Mouse (Mus musculus): ENCODE results near the gene Mettl7a2. TPM values are rescaled to one million over a fixed set of nuclear protein-coding genes. Genes with fewer than 3 reads are reported as not detected.
"Not testable (repeated sequence)": the region's sequence is repeated elsewhere in the genome, so short reads cannot be mapped to it uniquely, and the experiment has no call there.

The Mettl7a2 gene
- not detected for polyA plus RNA-seq (2017; shearing (Covaris generic))

GRCm38 (mm10) chr15:100352711-100353250, at the start of gene Mettl7a2, which contains the start of gene Methig1:
Gene Mettl7a2, plus strand, starts transcription at chr15:100353200.
Gene Methig1, plus strand, starts transcription at chr15:100353149.
- no peak for ATAC-seq

- no peak for ATAC-seq
Observed at GRCm38 (mm10) chr15:100303428-100304018, 49.5 kb upstream of the Mettl7a2 start.

GRCm38 (mm10) chr15:100304019-100304991, 48.7 kb upstream of the Mettl7a2 start, which contains the start of gene Mettl7a1:
Gene Mettl7a1, plus strand, starts transcription at chr15:100304140.
- peak; percentile 74 for ATAC-seq

GRCm38 (mm10) chr15:100306201-100306600, 46.8 kb upstream of the Mettl7a2 start:
- no peak for ATAC-seq

DNA sequence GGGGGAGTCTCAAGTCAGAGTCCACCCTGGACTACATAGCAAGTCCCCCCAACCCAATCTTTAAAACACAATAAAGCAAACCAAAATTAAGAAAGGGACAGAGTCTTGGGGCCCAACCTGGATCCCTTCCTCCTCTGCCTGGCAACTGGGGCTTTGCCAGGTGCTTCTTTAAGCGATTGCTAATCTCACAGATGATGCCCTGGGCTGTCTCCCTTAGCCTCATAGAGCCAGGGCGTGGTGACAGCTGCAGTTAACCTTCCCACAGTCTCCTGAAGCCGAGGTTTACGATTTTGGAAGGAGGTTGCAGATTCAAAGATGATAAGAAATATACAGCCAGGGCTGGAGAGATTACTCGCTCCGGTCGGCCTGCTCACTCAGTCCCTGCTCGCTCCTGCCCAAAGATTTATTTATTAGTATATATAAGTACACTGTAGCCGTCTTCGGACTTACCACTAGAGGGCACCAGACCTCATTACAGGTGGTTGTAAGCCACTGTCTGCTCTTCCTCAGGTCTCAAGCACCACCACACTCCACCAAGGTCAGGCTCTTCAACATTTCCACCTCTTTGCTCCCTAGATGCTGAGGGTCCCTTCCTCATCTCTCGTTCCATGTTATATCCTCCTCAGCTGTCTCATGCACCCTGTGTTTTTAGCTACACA, 45.4 kb upstream of the Mettl7a2 start:
- ATAC-seq = not testable (repeated sequence)

DNA sequence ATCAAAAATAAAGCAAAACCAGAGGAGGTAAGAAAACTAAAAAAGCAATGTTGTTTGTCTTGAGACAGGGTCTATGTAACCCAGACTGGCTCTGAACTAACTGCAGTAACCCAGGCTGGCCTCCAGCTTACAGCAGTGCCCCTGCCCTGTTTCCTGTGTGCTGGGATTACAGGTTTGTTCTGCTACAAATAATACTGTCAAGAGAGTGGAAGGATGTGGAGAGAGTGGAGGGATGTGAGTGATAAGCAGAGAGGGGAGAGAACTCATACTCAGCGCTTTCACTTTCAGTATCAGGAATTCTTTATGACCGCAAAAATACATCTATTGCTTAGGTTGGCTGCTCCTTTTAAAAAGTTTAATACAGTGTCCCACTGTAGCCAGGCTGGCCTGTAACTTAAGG, 40.7 kb upstream of the Mettl7a2 start:
- ATAC-seq = peak; percentile 96

DNA sequence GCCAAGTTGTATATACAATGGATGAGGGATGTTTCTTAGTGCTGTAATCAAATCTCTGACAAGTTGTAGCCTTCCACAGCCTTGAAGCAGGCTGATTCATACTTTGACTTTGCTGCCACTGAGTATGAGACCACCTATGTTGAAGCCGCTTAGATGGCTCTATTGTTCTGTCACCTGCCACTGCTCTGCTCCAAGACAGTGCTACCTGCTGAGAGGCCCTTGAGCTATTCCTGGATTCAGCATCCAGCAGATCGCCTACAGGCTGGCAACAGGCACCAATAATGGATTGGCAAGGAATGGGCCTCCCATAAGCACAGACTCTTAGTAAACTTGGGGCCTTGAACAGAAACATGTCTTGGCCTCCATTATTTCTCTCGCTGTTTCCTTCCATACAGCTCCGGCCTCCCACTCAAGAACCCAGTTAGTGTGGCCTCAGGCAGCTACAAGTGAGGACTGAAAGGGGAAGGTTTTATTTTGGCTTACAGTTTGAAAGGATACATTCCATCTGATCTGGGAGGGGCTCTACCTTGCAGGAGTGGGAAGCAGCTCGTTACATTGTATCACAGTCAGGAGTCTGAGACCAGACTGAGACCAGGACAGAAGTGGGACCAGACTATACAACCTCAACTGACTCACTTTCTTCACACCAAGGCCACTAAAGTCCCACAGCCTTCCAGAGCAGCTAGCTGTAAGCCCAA, 38.4 kb upstream of the Mettl7a2 start:
- ATAC-seq = no peak

- ATAC-seq = not testable (repeated sequence)
Observed at GRCm38 (mm10) chr15:100318014-100318671, 34.9 kb upstream of the Mettl7a2 start.

DNA sequence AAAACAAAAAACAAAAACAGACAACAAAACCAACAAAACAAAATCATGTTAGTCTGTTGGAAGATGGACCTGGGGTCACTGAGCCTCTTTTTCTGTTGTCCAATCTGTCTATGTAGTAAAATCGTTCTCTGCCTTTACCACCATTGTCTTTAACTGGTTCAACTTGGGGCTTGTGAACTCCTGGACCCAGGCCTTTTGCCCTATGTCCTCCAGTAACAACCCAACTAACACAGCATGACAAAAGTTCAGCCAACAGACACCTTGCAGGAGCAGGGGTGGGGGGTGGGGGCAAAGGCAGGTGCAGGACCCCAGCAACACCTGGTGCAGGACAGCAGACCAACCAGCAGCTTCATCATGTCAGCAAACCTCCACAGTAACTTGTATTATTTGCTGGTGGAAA, 33.1 kb upstream of the Mettl7a2 start:
- no peak for ATAC-seq

- ATAC-seq = no peak
Observed at GRCm38 (mm10) chr15:100320295-100320905, 32.6 kb upstream of the Mettl7a2 start.

DNA sequence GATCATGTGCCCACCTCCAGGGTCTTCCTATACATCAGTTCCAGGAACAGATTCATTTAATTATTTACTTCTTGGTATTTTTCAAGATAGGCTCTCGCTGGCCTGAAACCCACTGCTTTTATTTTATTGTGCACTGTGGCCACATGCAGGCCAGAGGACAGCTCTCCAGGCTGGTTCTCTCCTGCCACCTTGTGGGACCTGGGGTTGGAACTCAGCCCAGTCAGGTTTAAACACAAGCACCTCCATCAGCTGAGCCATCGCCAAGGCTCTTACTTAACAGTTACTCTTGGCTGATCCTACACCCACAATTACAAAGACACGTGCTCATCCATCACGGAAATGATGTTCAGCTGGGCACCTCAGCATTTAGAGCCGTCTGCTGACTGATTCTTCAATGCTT, 31.9 kb upstream of the Mettl7a2 start:
- ATAC-seq = no peak

DNA sequence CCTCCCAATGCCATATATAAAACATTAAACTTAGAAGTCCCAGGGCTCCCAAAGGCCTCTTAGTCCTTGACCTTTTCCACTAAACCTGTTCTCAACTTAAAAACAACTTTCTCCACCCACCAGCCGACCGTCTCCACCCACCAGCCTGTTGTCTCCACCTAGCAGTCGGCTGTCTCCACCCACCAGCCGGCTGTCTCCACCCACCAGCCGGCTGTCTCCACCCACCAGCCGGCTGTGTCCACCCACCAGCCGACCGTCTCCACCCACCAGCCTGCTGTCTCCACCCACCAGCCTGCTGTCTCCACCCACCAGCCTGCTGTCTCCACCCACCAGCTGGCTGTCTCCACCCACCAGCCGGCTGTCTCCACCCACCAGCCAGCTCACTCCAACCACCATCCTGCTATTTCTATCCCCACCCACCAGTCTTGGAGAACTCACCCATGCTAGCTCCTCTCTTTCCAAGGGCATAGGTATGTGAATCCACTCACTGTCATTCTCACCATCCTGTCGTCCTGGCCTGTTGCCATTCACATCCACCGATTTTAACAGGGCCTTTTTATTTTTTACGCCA, 28.9 kb upstream of the Mettl7a2 start:
- ATAC-seq = no peak

DNA sequence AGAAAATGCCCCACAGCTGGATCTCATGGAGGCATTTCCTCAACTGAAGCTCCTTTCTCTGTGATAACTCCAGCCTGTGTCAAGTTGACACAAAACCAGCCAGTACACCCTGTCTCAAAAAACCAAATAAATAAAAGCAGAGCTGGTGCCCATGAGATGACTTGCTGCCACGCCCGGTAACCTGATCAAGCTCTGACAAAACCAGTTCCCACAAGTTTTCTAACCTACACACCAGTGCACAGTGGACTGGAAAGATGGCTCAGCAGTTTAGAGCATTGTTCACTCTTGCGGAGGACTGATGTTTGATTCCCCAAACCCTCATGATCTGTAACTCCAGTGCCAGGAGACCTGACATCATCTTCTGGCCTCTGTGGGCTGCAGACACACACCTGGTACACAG, 27.8 kb upstream of the Mettl7a2 start:
- no peak for ATAC-seq

- not testable (repeated sequence) for ATAC-seq
Observed at GRCm38 (mm10) chr15:100328089-100328488, 24.9 kb upstream of the Mettl7a2 start.

- ATAC-seq = not testable (repeated sequence)
Observed at GRCm38 (mm10) chr15:100329336-100329735, 23.7 kb upstream of the Mettl7a2 start.

DNA sequence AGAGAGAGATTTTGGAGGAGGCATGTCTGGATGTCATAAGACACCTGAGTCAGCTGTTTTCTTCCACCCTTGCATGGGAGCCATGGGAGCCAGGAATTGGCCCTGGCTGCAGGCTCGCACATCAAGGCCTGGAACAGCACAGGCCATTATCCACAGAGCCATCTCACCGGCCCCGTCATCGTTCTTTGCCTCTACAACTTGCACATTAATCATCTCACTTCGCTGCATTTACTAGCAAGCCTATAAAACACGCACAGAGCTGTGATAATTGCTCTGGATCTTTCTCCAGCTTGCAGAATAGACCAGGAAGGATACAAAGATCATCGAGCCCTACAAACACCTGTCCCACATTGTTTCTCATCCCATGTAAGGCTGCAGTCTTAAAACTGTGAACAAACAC, 22.3 kb upstream of the Mettl7a2 start:
- no peak for ATAC-seq

GRCm38 (mm10) chr15:100332077-100332961, 20.7 kb upstream of the Mettl7a2 start:
- not testable (repeated sequence) for ATAC-seq

DNA sequence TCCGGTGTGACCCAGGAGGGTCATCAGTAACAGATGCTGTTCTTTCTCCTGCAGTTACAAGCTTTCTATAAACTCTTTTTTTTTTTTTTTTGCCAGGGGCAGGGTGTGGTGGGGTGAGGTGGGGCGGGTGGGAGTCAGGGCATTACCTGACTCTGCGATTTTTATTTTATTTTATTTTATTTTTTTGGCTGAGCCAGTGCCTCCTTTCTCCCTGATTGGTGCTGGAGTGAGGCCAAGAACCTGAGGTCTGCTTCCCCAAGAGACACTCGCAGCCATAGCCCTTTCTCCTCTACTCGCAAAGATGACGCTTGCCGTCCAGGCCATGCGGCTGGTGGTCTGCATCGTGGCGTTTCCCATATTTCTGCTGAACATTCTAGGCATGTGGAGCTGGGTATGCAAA, 18.4 kb upstream of the Mettl7a2 start, which contains the start of gene Mettl7a3:
Mettl7a3 (plus strand) TSS at position 301 of the 400 bp plus-strand sequence.
- ATAC-seq = no peak

- not testable (repeated sequence) for ATAC-seq
Observed at GRCm38 (mm10) chr15:100337328-100337727, 15.7 kb upstream of the Mettl7a2 start.
